Mouse (Mus musculus): Measurements from ENCODE around the gene Nexn. TPM values are rescaled to one million over a fixed set of nuclear protein-coding genes. Genes with fewer than 3 reads are reported as not detected.

Nexn gene
- polyA plus RNA-seq, 1 experiment from 2014 or later, result 2.1 TPM

DNA sequence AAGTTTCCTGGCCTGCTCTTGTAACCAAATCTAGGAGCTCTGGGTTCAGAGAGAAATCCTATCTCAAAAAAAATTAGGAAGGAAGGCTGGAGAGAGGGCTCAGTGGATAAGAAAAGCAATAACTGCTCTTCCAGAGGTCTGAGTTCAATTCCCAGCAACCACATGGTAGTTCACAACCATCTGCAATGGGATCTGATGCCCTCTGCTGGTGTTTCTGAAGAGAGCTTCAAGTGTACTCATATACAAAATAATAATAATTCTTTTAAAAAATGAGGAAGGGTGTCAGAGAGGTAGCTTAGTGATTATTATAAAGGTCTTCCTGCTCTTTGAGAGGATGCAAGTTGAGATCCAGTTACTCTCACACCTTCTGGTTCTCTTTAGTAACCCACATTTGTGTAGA is 41.2 kb downstream of the Nexn start:
- Histone ChIP-seq H3K27ac (replicated peaks) (no peak overlapping the region), H3K36me3 (peaks cover 92% of the 10 kb centered on the region), H3K4me3 (no peak overlapping the region), H3K4me2 (no peak overlapping the region), H3K4me1 (replicated peaks) (no peaks in the 10 kb centered on the region), H3K27me3 (no peaks in the 10 kb centered on the region), H3K9ac (no peak overlapping the region), H3K9me3 (no peaks in the 10 kb centered on the region)
- ATAC-seq (ENCODE audit: low read depth), result no peak

DNA sequence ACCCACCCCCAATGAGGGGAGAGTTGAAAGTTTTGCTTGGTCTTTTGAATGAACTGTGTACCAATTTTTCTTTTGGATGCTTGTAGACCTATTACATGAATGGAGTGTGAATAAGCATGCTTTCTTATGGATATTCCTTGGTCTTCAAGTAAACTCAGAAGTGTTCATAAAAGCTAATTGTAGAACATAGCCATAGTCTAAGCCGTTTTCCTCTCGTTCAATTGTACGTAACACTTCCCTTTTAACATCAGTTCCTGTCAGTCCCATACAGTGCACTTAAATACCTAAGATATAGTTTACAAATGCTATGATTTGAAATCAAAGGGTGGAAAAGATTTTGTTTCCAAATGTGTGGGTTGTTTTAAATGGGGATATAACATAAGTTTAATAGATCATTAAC is 52.7 kb downstream of the Nexn start:
- Histone ChIP-seq H3K9me3 (no peaks in the 10 kb centered on the region), H3K27me3 (no peaks in the 10 kb centered on the region), H3K27ac (replicated peaks) (no peak overlapping the region), H3K4me2 (peak overlapping the region; percentile 96), H3K36me3 (peaks cover 28% of the 10 kb centered on the region), H3K9ac (peak overlapping the region; percentile 97), H3K4me1 (replicated peaks) (peaks cover 42% of the 10 kb centered on the region), H3K4me3 (peak overlapping the region; percentile 90)
- no peak for ATAC-seq (ENCODE audit: low read depth)
- whole genome bisulfite sequencing, result 64% methylated on average over 3 of the region's 3 CpGs

DNA sequence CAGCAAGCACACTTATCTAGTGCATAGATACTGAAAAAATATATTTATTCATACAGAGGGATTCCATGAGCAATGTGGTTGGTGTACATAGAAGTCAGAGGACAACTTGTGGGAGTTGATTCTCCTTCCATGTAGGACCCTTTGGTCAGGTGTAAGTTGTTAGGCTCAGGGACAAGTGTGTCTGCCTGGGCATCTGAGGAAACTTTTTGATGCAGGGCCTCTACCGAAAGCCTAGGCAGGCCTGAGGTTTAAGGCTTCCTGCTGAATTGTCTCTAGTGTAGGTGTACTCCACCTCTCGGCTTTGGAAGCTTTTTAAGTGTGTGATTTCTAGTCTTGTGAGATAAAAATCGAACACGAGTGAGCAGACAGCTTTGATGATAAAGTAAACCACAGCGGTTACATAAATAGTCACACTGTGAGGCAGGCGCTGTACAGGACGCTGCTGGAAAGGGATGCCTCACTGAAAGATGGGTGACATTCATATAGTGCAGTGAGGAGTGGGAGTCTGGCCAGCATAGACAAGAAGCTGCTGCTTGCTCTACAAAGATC is 54.3 kb downstream of the Nexn start:
- no peak overlapping the region for H3K27ac ChIP-seq (replicated peaks)

DNA sequence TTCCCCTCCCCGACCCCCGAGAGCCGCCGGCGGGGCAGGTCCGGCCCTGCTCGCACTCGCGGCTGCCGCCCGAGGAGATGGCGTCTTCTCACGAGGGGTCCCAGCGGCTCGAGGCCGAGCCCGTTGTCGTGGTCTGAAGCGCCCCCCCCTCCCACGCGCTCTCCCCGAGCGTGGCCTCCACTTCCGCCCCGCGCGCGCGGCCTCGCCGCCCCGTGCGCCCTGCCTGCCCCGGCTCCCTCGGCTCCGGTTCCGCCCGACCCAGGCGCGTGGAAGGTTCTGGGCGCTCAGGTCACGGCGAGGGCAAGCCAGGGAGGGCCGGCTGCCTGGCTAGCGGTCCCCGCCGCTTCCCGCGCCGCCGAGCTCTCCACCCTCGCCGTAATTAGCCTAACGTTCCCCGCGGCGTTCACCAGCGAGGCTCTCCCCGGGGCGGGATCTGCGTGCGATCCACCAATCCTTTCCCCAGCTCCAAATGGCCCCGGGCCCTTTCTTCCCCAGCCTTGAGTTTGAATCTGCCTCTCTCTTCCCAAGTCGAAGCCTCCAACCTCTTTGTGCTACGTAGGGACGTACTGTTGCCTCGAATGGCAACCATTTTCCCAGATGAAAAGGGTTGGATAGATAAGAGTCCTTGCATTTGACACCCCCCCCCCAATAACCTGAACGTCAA is 55.3 kb downstream of the Nexn start:
- Histone ChIP-seq H3K4me3 (peak overlapping the region; percentile 90), H3K27me3 (no peaks in the 10 kb centered on the region), H3K27ac (replicated peaks) (peak overlapping the region; percentile 100), H3K9ac (peak overlapping the region; percentile 97), H3K36me3 (peaks cover 2% of the 10 kb centered on the region), H3K4me2 (peak overlapping the region; percentile 96), H3K9me3 (no peaks in the 10 kb centered on the region), H3K4me1 (replicated peaks) (peaks cover 46% of the 10 kb centered on the region)
- peak; percentile 78 for ATAC-seq (ENCODE audit: low read depth)
- WGBS, result under 1% methylated on average over 36 of the region's 68 CpGs

More for the DNA sequence above, 54.3 kb downstream of the Nexn start:
- peaks cover 48% of the 10 kb centered on the region for H3K4me1 ChIP-seq (replicated peaks)
- 43% methylated on average over 7 of the region's 7 CpGs for WGBS
- peaks cover 12% of the 10 kb centered on the region for H3K36me3 ChIP-seq
- peak overlapping the region; percentile 90 for H3K4me3 ChIP-seq
- peak overlapping the region; percentile 96 for H3K4me2 ChIP-seq
- H3K9ac ChIP-seq, result peak overlapping the region; percentile 97
- no peak for ATAC-seq (ENCODE audit: low read depth)
- no peaks in the 10 kb centered on the region for H3K9me3 ChIP-seq
- no peaks in the 10 kb centered on the region for H3K27me3 ChIP-seq

DNA sequence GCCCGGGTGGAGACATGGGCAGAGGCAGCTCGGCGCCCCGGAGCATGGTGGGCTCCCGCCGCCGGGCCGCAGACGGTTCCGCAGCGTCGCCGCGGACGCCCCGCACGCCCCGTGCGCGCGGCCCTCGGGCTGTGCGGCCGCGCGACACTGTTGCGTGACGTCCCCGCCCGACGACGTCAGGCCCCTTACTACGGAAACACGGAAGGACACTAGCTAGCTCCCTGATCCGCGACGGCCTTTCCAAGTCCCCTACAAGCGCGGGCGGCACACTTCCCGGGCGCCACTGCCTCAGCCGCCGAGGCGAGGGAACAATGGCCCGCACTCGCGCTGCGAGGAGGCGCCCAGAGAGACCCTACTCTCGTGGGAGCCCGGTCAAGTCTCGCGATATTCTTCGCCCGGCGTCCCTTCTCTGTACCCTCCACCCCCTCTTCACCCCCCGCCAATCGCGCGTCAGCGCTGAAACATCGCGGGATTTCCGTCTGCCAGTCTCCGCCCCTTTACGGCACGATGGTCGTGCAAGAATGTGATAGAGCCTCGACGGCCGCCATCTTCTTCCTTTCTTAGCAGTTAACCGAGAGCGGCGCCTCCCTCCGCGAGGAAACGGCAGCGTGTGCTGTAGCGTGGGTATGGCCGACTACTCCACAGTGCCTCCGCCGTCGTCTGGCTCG is 56.0 kb downstream of the Nexn start, which contains the start of the genes Dnajb4 and Fubp1:
TSS of gene Dnajb4 (minus strand) at position 336 of the 668 bp plus-strand sequence.
TSS of gene Fubp1 (plus strand) at position 456 of the 668 bp plus-strand sequence.
- H3K27ac ChIP-seq (replicated peaks), result peak within 1 kb of the TSS; percentile 100
- no peaks in the 10 kb centered on the region for H3K27me3 ChIP-seq
- H3K4me2 ChIP-seq, result peak within 1 kb of the TSS; percentile 96
- peak; percentile 97 for ATAC-seq (ENCODE audit: low read depth)
- peaks cover 41% of the 10 kb centered on the region for H3K4me1 ChIP-seq (replicated peaks)
- H3K36me3 ChIP-seq, result no peaks in the 10 kb centered on the region
- under 1% methylated on average over 85 of the region's 85 CpGs for WGBS
- H3K4me3 ChIP-seq, result peak within 1 kb of the TSS; percentile 90
- no peaks in the 10 kb centered on the region for H3K9me3 ChIP-seq
- peak within 1 kb of the TSS; percentile 99 for H3K9ac ChIP-seq

DNA sequence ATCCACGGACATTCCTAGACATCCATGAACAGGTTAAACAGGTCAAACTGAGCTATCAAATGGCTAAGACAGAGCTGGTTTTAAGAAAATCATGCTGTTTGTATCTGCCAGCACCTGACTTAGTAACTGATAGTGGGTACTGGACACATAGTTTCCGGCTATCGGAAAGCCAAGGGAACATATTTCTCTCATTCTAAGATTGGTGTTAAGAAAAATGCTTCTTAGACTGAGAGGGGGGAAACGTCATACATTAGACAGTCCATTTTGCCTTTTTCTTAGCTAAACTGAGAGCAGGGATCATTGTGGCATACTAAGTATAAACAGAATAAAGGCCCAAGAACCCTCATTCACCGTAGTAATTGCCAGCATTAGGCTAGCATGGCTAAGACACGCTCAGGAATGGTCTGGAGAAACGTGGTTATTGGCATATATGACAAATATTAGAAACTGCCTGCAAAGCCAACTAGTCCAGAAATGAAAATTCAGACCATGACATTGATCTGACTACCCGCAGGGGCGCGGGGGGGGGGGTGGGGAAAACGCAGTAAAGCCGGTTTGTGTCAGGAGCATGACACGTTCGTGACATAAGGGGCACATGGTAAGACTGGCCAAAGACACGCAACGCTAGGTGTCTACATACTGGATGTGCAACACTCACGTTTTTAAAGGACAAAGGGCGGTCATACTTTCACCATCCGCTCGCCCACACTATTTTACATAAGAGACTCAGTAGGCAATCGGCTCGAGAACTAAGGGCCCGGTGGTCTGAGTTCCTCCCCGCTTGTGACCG is 56.8 kb downstream of the Nexn start:
- peak; percentile 55 for ATAC-seq (ENCODE audit: low read depth)
- H3K9me3 ChIP-seq, result no peaks in the 10 kb centered on the region
- H3K9ac ChIP-seq, result peak overlapping the region; percentile 99
- H3K36me3 ChIP-seq, result no peaks in the 10 kb centered on the region
- peak overlapping the region; percentile 100 for H3K27ac ChIP-seq (replicated peaks)
- 7% methylated on average over 25 of the region's 25 CpGs for WGBS
- no peaks in the 10 kb centered on the region for H3K27me3 ChIP-seq
- H3K4me2 ChIP-seq, result peak overlapping the region; percentile 65
- H3K4me3 ChIP-seq, result peak overlapping the region; percentile 90
- peaks cover 35% of the 10 kb centered on the region for H3K4me1 ChIP-seq (replicated peaks)

DNA sequence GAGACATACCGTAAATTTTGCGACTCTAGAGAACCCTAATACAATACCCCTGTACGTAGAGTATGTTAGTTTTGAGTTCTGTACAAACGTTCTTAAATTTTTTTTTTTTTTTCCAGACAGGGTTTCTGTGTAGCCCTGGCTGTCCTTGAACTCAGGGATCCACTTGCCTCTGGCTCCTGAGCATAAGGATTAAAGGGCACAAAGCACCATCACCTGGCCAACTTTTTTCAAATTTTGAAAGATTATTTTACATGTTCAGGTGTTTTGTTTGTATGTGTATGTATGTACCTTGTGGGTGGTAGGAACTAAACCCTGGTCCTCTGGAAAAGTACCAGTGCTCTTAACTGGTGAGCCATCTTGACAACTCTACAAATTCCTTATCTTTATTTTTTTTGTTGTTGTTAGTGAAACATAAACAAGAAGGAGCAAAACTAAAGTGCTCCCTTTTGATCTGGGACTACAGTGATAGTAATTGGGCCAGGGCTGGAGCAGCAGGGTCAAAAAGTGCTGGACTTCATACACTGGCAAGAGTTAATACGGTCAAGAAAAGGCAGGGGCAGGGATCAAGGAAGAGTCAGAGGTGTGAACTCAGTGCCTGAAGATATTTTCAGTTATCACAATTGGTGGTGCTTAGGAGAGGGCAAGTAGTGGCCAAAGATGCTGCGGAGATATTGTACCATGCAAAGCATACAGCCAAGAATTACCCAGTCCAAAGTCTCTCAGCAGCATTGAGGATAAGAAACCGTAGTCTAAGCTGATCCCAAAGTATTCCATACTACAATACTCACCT is 57.9 kb downstream of the Nexn start:
- Histone ChIP-seq H3K27me3 (no peaks in the 10 kb centered on the region), H3K4me1 (replicated peaks) (peaks cover 32% of the 10 kb centered on the region), H3K27ac (replicated peaks) (no peak overlapping the region), H3K4me2 (peak overlapping the region; percentile 65), H3K9ac (0 out of 2 replicates have a peak overlapping the region, but pooled peaks have one; percentile 43), H3K4me3 (no peak overlapping the region), H3K36me3 (no peaks in the 10 kb centered on the region), H3K9me3 (no peaks in the 10 kb centered on the region)
- no peak for ATAC-seq (ENCODE audit: low read depth)
- WGBS, result 89% methylated on average over 7 of the region's 7 CpGs

DNA sequence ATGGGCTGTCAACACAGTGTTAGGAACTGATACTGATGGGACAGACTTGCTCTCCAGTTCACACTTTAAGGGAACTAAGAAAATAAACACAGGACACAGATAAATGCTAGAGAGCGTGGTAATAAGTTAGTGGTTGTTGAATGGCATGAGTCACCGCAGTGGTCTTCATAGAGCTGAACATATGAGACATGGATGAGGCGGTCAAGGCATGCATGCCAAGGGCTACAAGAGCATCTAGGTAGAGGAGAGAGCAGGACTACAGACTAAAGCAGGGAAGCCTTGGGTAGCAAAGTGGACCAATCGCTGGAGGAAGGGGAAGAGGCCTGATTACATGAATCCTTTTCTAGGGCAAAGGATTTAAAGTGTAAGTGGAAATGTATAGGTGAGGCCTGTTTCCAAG is 59.0 kb downstream of the Nexn start:
- no peak overlapping the region for H3K4me2 ChIP-seq
- H3K4me1 ChIP-seq (replicated peaks), result peaks cover 21% of the 10 kb centered on the region
- H3K36me3 ChIP-seq, result no peaks in the 10 kb centered on the region
- no peaks in the 10 kb centered on the region for H3K27me3 ChIP-seq
- H3K4me3 ChIP-seq, result no peak overlapping the region
- no peaks in the 10 kb centered on the region for H3K9me3 ChIP-seq
- ATAC-seq (ENCODE audit: low read depth), result no peak
- no peak overlapping the region for H3K9ac ChIP-seq
- H3K27ac ChIP-seq (replicated peaks), result no peak overlapping the region
- 97% methylated on average over 4 of the region's 4 CpGs for WGBS

DNA sequence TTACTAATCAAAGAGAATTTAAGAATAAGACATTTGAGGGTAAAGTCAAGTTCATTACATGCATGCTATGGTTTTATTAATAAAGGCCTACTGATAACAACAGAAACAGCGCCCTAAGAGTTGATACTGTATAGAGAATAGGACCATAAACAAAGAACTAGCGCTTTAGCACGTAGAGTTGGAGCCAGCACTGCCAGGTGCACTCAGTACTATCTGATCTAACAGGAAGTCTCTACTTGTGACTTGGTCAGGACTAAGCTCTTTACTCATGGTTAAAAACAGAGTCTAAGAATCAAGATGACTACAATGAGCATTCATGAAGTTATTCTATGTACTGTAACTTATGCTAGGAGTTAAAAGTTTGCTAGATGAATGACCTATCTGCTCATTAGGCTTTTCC is 61.6 kb downstream of the Nexn start:
- no peak overlapping the region for H3K27ac ChIP-seq (replicated peaks)
- no peaks in the 10 kb centered on the region for H3K36me3 ChIP-seq
- H3K9me3 ChIP-seq, result no peaks in the 10 kb centered on the region
- no peaks in the 10 kb centered on the region for H3K27me3 ChIP-seq
- no peak overlapping the region for H3K4me2 ChIP-seq
- no peak for ATAC-seq (ENCODE audit: low read depth)
- H3K4me1 ChIP-seq (replicated peaks), result peaks cover 14% of the 10 kb centered on the region
- WGBS, result 86% methylated on average over 3 of the region's 3 CpGs
- no peak overlapping the region for H3K4me3 ChIP-seq
- H3K9ac ChIP-seq, result no peak overlapping the region

DNA sequence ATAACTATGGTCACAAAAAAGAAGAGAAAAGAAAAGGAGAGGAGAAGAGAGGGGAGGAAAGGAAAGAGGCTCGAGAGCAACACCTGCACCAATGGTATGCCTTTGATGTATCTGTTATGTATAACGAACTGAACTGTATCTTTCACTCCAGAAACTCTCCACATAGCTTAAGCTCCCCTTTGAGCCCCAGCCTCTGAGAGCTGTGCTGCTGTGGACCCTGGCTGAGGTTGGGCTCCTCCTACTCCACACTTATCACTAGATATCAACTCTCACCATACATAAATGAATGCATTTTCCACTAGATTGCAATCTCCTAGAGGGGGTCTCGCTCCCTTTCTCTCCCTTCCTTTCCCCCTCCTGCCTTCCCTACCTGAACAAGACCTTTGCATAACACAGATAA is 62.2 kb downstream of the Nexn start:
- Histone ChIP-seq H3K4me2 (no peak overlapping the region), H3K27ac (replicated peaks) (no peak overlapping the region), H3K36me3 (no peaks in the 10 kb centered on the region), H3K9me3 (no peaks in the 10 kb centered on the region), H3K27me3 (no peaks in the 10 kb centered on the region), H3K4me3 (no peak overlapping the region), H3K9ac (no peak overlapping the region), H3K4me1 (replicated peaks) (peaks cover 11% of the 10 kb centered on the region)
- ATAC-seq (ENCODE audit: low read depth), result no peak
- WGBS, result 72% methylated on average over 3 of the region's 3 CpGs

DNA sequence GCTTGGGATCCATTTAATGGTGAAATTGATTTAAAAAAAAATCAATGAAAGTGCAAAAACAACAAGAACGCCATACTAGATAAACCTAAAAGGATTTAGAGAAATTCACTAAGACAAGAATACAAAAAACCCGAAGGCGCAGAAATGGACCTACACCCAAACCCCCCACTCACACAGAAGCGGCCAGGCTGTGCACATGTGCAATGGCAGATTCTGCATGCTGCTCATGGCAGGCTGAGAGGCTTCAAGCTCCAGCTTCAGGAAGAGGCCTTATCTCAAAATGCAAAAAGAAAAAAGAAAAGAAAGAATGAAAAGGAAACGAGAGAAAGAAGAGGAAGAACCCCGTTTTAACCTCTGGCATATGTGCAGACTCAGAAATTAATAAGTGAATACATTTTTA is 62.7 kb downstream of the Nexn start:
- Histone ChIP-seq H3K4me3 (no peak overlapping the region), H3K9me3 (no peaks in the 10 kb centered on the region), H3K4me1 (replicated peaks) (peaks cover 6% of the 10 kb centered on the region), H3K4me2 (no peak overlapping the region), H3K27ac (replicated peaks) (no peak overlapping the region), H3K27me3 (no peaks in the 10 kb centered on the region), H3K36me3 (no peaks in the 10 kb centered on the region), H3K9ac (no peak overlapping the region)
- no peak for ATAC-seq (ENCODE audit: low read depth)
- 92% methylated on average over 6 of the region's 6 CpGs for WGBS

All from neural tube, embryonic 13.5 days (tissue).